Mouse (Mus musculus) ES-E14 (cell line): ENCODE data around the gene Olfr93.

ENCODE experiments used
- CHD2 ChIP-seq: IDR thresholded peaks from 2 replicates; pipeline ENCODE4 v1.6.1; 2014; ENCODE audit warnings: mild to moderate bottlenecking, low read depth, low read length, inconsistent platforms
- ZC3H11A ChIP-seq: IDR thresholded peaks from 2 replicates; pipeline ENCODE4 v1.6.1; 2012; ENCODE audit warnings: low read depth, mild to moderate bottlenecking, inconsistent platforms, low read length, borderline replicate concordance
- ZNF384 ChIP-seq: IDR thresholded peaks from 2 replicates; pipeline ENCODE4 v1.6.1; 2012; ENCODE audit warnings: low read depth, low read length, inconsistent platforms

- no peak for TF ChIP-seq CHD2
- TF ChIP-seq ZC3H11A, result no peak
- no peak for TF ChIP-seq ZNF384
Observed at GRCm38 (mm10) chr17:37203917-37204236, 42.6 kb upstream of the Olfr93 start.
